Comparison of ENCODE assay signal across 16 mouse cellular contexts in genomic region chr5:35267486-35267885, GRCm38 (mm10). TPM values are rescaled to one million over a fixed set of nuclear protein-coding genes. Genes with fewer than 3 reads are reported as not detected.
DNase-seq lines count a peak whose midpoint lies in the region; ATAC-seq and TF ChIP-seq lines count a peak whose summit lies in the region.
"Had no signal": no experiment of that assay in that cellular context is flagged by ENCODE, and none has a peak within 500 bp of the region (broad histone marks: within the 10 kb centered on the region; RNA-seq: fewer than 3 reads in every experiment).

No protein-coding gene starts in this region.

- no peak overlapping the region for H3K4me3 ChIP-seq in midbrain, embryonic 11.5 days (ENCODE audit: low read depth, low read length)
- no peak overlapping the region for H3K4me3 ChIP-seq in midbrain, embryonic 10.5 days
- H3K4me3 ChIP-seq in forebrain, embryonic 13.5 days, result no peak overlapping the region
- no peak overlapping the region for H3K4me3 ChIP-seq in hindbrain, embryonic 16.5 days (ENCODE audit: low read length)
- H3K4me3 ChIP-seq in midbrain, postnatal 0 days (ENCODE audit: low read depth, low read length), result no peak overlapping the region
- H3K4me3 ChIP-seq: erythroblast, embryonic 14.5 days; limb, embryonic 12.5 days; stomach, embryonic 15.5 days had no signal

- no peak for DNase-seq in midbrain, embryonic 11.5 days (ENCODE audit: low spot score, missing footprints)
- no peak for DNase-seq in midbrain, embryonic 10.5 days (ENCODE audit: low spot score)
- peak; percentile 82 for DNase-seq in midbrain, postnatal 0 days (ENCODE audit: low spot score)
- DNase-seq in lung, postnatal 36 days, result no peak
- DNase-seq: kidney, adult 18-20 months; kidney, postnatal 36 days; thymus, postnatal 4 days had no signal

- H3K9ac ChIP-seq in midbrain, embryonic 11.5 days (ENCODE audit: low read length), result no peak overlapping the region
- no peak overlapping the region for H3K9ac ChIP-seq in forebrain, embryonic 13.5 days
- H3K9ac ChIP-seq in hindbrain, embryonic 16.5 days (ENCODE audit: low read depth, low read length), result no peak overlapping the region
- H3K9ac ChIP-seq in midbrain, postnatal 0 days (replicated peaks; ENCODE audit: low read length, poor library complexity, severe bottlenecking), result no peak overlapping the region
- H3K9ac ChIP-seq: limb, embryonic 12.5 days; stomach, embryonic 15.5 days had no signal

- H3K36me3 ChIP-seq in midbrain, embryonic 11.5 days (ENCODE audit: control insufficient read depth, insufficient read depth, low read length), result no peaks in the 10 kb centered on the region
- no peaks in the 10 kb centered on the region for H3K36me3 ChIP-seq in midbrain, embryonic 10.5 days
- H3K36me3 ChIP-seq in forebrain, embryonic 13.5 days (ENCODE audit: poor library complexity, severe bottlenecking), result no peaks in the 10 kb centered on the region
- no peaks in the 10 kb centered on the region for H3K36me3 ChIP-seq in hindbrain, embryonic 16.5 days (ENCODE audit: control insufficient read depth, insufficient read depth, low read length)
- no peaks in the 10 kb centered on the region for H3K36me3 ChIP-seq in midbrain, postnatal 0 days (ENCODE audit: insufficient read depth, low read length)
- H3K36me3 ChIP-seq: limb, embryonic 12.5 days; stomach, embryonic 15.5 days had no signal

- TF ChIP-seq CTCF in midbrain, postnatal 0 days (IDR thresholded peaks at IDR 0.05), result no peak

- H3K27ac ChIP-seq in midbrain, embryonic 11.5 days (ENCODE audit: low read depth, low read length), result no peak overlapping the region
- H3K27ac ChIP-seq in midbrain, embryonic 10.5 days (replicated peaks), result no peak overlapping the region
- H3K27ac ChIP-seq in forebrain, embryonic 13.5 days, result peak overlapping the region; percentile 35; the same call in 1 of the 2 replicates
- peak overlapping the region; percentile 40 for H3K27ac ChIP-seq in hindbrain, embryonic 16.5 days (ENCODE audit: low read depth, low read length)
- peak overlapping the region; percentile 59 for H3K27ac ChIP-seq in midbrain, postnatal 0 days (ENCODE audit: low read depth, low read length)
- H3K27ac ChIP-seq: limb, embryonic 12.5 days; stomach, embryonic 15.5 days had no signal

- peak; percentile 54; the same call in 1 of the 2 replicates for ATAC-seq in midbrain, embryonic 11.5 days (ENCODE audit: low FRiP score)
- peak; percentile 93 for ATAC-seq in forebrain, embryonic 13.5 days
- peak; percentile 90 for ATAC-seq in hindbrain, embryonic 16.5 days
- peak; percentile 89 for ATAC-seq in midbrain, postnatal 0 days (ENCODE audit: low FRiP score)
- ATAC-seq in megakaryocyte, adult 5-6 weeks (ENCODE audit: poor library complexity, severe bottlenecking), result no peak
- ATAC-seq: CD4-positive, CD25-positive, alpha-beta regulatory T cell, adult 4 months had no signal

- 60% methylated on average over 7 of the region's 7 CpGs for WGBS in midbrain, embryonic 11.5 days
- 66% methylated on average over 7 of the region's 7 CpGs for WGBS in midbrain, embryonic 10.5 days
- WGBS in forebrain, embryonic 13.5 days, result 13% methylated on average over 7 of the region's 7 CpGs
- 12% methylated on average over 7 of the region's 7 CpGs for WGBS in hindbrain, embryonic 16.5 days
- WGBS in midbrain, postnatal 0 days, result 19% methylated on average over 7 of the region's 7 CpGs

- no peaks in the 10 kb centered on the region for H3K9me3 ChIP-seq in midbrain, embryonic 11.5 days (ENCODE audit: control insufficient read depth, low read length)
- H3K9me3 ChIP-seq in midbrain, embryonic 10.5 days (replicated peaks), result no peaks in the 10 kb centered on the region
- H3K9me3 ChIP-seq in forebrain, embryonic 13.5 days (replicated peaks), result no peaks in the 10 kb centered on the region
- no peaks in the 10 kb centered on the region for H3K9me3 ChIP-seq in hindbrain, embryonic 16.5 days (ENCODE audit: control insufficient read depth, low read length)
- H3K9me3 ChIP-seq in midbrain, postnatal 0 days (ENCODE audit: low read length), result no peaks in the 10 kb centered on the region
- H3K9me3 ChIP-seq: limb, embryonic 12.5 days; stomach, embryonic 15.5 days had no signal

- H3K4me1 ChIP-seq in midbrain, embryonic 11.5 days (ENCODE audit: control insufficient read depth, insufficient read depth, low read length), result 0 out of 2 replicates have a peak, but pooled peaks cover 2% of the 10 kb centered on the region
- peaks cover 8% of the 10 kb centered on the region; the same call in 1 of the 2 replicates for H3K4me1 ChIP-seq in midbrain, embryonic 10.5 days
- H3K4me1 ChIP-seq in forebrain, embryonic 13.5 days, result peaks cover 17% of the 10 kb centered on the region
- H3K4me1 ChIP-seq in hindbrain, embryonic 16.5 days (ENCODE audit: control insufficient read depth, insufficient read depth, low read depth, low read length), result peaks cover 10% of the 10 kb centered on the region
- peaks cover 9% of the 10 kb centered on the region; the same call in 1 of the 2 replicates for H3K4me1 ChIP-seq in midbrain, postnatal 0 days (ENCODE audit: insufficient read depth, low read length)
- H3K4me1 ChIP-seq: limb, embryonic 12.5 days; stomach, embryonic 15.5 days had no signal

- H3K4me2 ChIP-seq in midbrain, embryonic 11.5 days, result no peak overlapping the region
- peak overlapping the region; percentile 15; the same call in 1 of the 2 replicates for H3K4me2 ChIP-seq in forebrain, embryonic 13.5 days
- H3K4me2 ChIP-seq in hindbrain, embryonic 16.5 days (ENCODE audit: low read length), result no peak overlapping the region
- no peak overlapping the region for H3K4me2 ChIP-seq in midbrain, postnatal 0 days (ENCODE audit: low read depth, low read length, poor library complexity, severe bottlenecking)
- H3K4me2 ChIP-seq: limb, embryonic 12.5 days; stomach, embryonic 15.5 days had no signal

- no peaks in the 10 kb centered on the region for H3K27me3 ChIP-seq in midbrain, embryonic 11.5 days (ENCODE audit: control insufficient read depth, insufficient read depth, low read length)
- peaks cover 4% of the 10 kb centered on the region for H3K27me3 ChIP-seq in midbrain, embryonic 10.5 days (ENCODE audit: low read depth, poor library complexity, severe bottlenecking)
- H3K27me3 ChIP-seq in forebrain, embryonic 13.5 days, result 0 out of 2 replicates have a peak, but pooled peaks cover 5% of the 10 kb centered on the region
- H3K27me3 ChIP-seq in hindbrain, embryonic 16.5 days (replicated peaks; ENCODE audit: control insufficient read depth, insufficient read depth, low read length), result no peaks in the 10 kb centered on the region
- no peaks in the 10 kb centered on the region for H3K27me3 ChIP-seq in midbrain, postnatal 0 days (ENCODE audit: insufficient read depth, low read length)

RNA-seq across cellular contexts. Expression of gene Adra2c, which starts 10.6 kb away (rescaled TPM):
- 0.05 TPM in 1 of 2 replicates, not detected in the other for polyA plus RNA-seq in midbrain, embryonic 11.5 days (2014; fragmentation: Nextera tagmentation; extraction: Ambion mirVana)
- polyA plus RNA-seq in midbrain, embryonic 10.5 days (2016; fragmentation: Nextera tagmentation; extraction: Ambion mirVana), result not detected in 2 replicates
- polyA plus RNA-seq in forebrain, embryonic 13.5 days (2015; fragmentation: Nextera tagmentation; extraction: Ambion mirVana), result 0.19 and 0.21 TPM in 2 replicates
- 0.60 and 0.63 TPM in 2 replicates for polyA plus RNA-seq in hindbrain, embryonic 16.5 days (2015; fragmentation: Nextera tagmentation; extraction: Ambion mirVana)
- 7.4 and 10.5 TPM in 2 replicates for total RNA-seq in midbrain, postnatal 0 days (2014; rRNA removed)
- polyA plus RNA-seq in midbrain, postnatal 0 days (2015; fragmentation: Nextera tagmentation; extraction: Ambion mirVana), result 0.79 and 0.96 TPM in 2 replicates
- total RNA-seq in megakaryocyte, adult 5-6 weeks (2015), result not detected in 2 replicates
- total RNA-seq in megakaryocyte, adult 5-6 weeks (2017), result not detected in 2 replicates
- total RNA-seq: megakaryocyte progenitor cell, adult 5-6 weeks had no signal
- polyA plus RNA-seq: CD4-positive, CD25-positive, alpha-beta regulatory T cell, adult 4 months; erythroblast, embryonic 14.5 days; liver, embryonic 16.5 days had no signal

Comparison
In these comparisons a context has a peak if more than half of its experiments do, and no peak if none do; other contexts are left out.
1. H3K27ac ChIP-seq: peak in forebrain, embryonic 13.5 days (single experiment), hindbrain, embryonic 16.5 days (single experiment) and midbrain, postnatal 0 days (single experiment); none in midbrain, embryonic 11.5 days (single experiment) and midbrain, embryonic 10.5 days (single experiment).